Mouse (Mus musculus): ENCODE results near the gene Akap2.

- no peak for TF ChIP-seq POLR2A (IDR thresholded peaks at IDR 0.05; ENCODE audit: extremely low read depth, insufficient read depth, low read length)
- TF ChIP-seq CTCF (IDR thresholded peaks at IDR 0.05; ENCODE audit: low read depth, low read length) = peak; percentile 54
Measured at GRCm38 (mm10) chr4:57914193-57915190, 197.0 kb downstream of the Akap2 start.
